Mouse (Mus musculus): ENCODE data around the gene Barhl2. TPM values are rescaled to one million over a fixed set of nuclear protein-coding genes. Genes with fewer than 3 reads are reported as not detected.

Gene Barhl2
- polyA plus RNA-seq, 1 experiment from 2014 or later: not detected

- Histone ChIP-seq H3K36me3 (replicated peaks) (no peaks in the 10 kb centered on the region), H3K9ac (no peak overlapping the region), H3K4me2 (no peak overlapping the region), H3K27me3 (peaks cover 100% of the 10 kb centered on the region), H3K4me1 (replicated peaks) (peaks cover 3% of the 10 kb centered on the region; the same call in 1 of the 2 replicates), H3K4me3 (replicated peaks) (no peak overlapping the region), H3K9me3 (replicated peaks) (no peaks in the 10 kb centered on the region), H3K27ac (replicated peaks) (no peak overlapping the region)
- WGBS (ENCODE audit: insufficient replicate concordance): 1% methylated on average over 4 of the region's 4 CpGs
- no peak for ATAC-seq (ENCODE audit: insufficient read depth)
Observed at GRCm38 (mm10) chr5:106461913-106462312, 3.9 kb upstream of the Barhl2 start.

DNA sequence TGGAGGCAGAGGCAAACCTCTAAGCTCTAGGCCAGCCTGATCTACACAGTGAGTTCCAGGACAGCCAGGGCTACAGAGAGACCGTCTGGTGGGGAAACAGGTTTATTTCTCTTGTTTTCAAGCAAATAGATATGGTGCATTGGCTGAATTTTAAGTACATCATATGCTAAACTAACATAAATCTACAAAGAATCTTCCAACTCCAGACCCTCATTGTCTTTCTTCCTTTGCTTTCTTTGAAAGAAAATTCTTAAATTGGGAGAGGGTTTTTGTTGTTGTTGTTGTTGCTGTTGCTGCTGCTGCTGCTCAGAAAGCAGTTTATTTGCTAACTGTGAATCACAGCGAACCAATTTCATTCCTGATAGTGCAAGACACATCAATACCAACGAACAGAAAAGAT lies 3.5 kb upstream of the Barhl2 start:
- H3K27me3 ChIP-seq: peaks cover 100% of the 10 kb centered on the region
- ATAC-seq (ENCODE audit: insufficient read depth): no peak
- no peaks in the 10 kb centered on the region for H3K36me3 ChIP-seq (replicated peaks)
- no peak overlapping the region for H3K4me2 ChIP-seq
- 10% methylated on average over 3 of the region's 3 CpGs for WGBS (ENCODE audit: insufficient replicate concordance)
- no peak overlapping the region for H3K9ac ChIP-seq
- H3K4me3 ChIP-seq (replicated peaks): no peak overlapping the region
- H3K4me1 ChIP-seq (replicated peaks): peaks cover 3% of the 10 kb centered on the region; the same call in 1 of the 2 replicates
- H3K27ac ChIP-seq (replicated peaks): no peak overlapping the region
- no peaks in the 10 kb centered on the region for H3K9me3 ChIP-seq (replicated peaks)

GRCm38 (mm10) chr5:106460535-106460934 lies 2.6 kb upstream of the Barhl2 start:
- no peaks in the 10 kb centered on the region for H3K36me3 ChIP-seq (replicated peaks)
- H3K4me1 ChIP-seq (replicated peaks): peaks cover 3% of the 10 kb centered on the region; the same call in 1 of the 2 replicates
- no peaks in the 10 kb centered on the region for H3K9me3 ChIP-seq (replicated peaks)
- H3K27me3 ChIP-seq: peaks cover 98% of the 10 kb centered on the region
- H3K4me2 ChIP-seq: no peak overlapping the region
- WGBS (ENCODE audit: insufficient replicate concordance): under 1% methylated on average over 17 of the region's 17 CpGs
- no peak overlapping the region for H3K27ac ChIP-seq (replicated peaks)
- ATAC-seq (ENCODE audit: insufficient read depth): no peak
- no peak overlapping the region for H3K9ac ChIP-seq
- H3K4me3 ChIP-seq (replicated peaks): no peak overlapping the region

DNA sequence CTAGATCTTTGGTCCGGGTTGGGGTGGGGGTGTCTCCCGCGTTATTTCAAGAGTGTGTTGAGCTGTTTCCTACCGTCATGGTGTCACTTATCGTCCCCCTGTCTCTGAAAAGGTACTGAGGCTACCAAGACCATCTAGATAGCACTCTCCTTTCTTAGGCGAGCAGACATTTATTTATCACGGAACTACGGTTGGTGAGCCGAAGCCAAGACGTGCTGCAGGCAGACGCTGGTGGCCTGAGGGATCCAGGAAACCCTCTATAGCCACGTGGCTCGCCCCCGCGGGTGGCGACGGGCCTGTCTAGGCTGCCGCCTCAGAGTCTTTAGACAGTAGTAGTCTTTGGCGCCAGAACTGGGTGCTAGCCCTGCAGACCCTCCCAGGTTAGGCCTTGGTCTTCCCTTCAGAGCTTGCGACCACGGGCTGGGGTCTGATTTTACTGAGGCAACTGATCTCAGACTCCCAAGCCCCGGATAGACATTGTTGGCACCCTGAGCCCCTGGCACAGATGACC lies 2.1 kb upstream of the Barhl2 start:
- Histone ChIP-seq H3K4me2 (no peak overlapping the region), H3K9ac (no peak overlapping the region), H3K9me3 (replicated peaks) (no peaks in the 10 kb centered on the region), H3K4me3 (replicated peaks) (no peak overlapping the region), H3K27me3 (peaks cover 98% of the 10 kb centered on the region), H3K4me1 (replicated peaks) (peaks cover 3% of the 10 kb centered on the region; the same call in 1 of the 2 replicates), H3K36me3 (replicated peaks) (no peaks in the 10 kb centered on the region), H3K27ac (replicated peaks) (no peak overlapping the region)
- no peak for ATAC-seq (ENCODE audit: insufficient read depth)
- under 1% methylated on average over 22 of the region's 22 CpGs for WGBS (ENCODE audit: insufficient replicate concordance)

- Histone ChIP-seq H3K4me3 (replicated peaks) (0 out of 2 replicates have a peak overlapping the region, but pooled peaks have one; percentile 42), H3K4me1 (replicated peaks) (peaks cover 3% of the 10 kb centered on the region; the same call in 1 of the 2 replicates), H3K9me3 (replicated peaks) (no peaks in the 10 kb centered on the region), H3K27me3 (peaks cover 98% of the 10 kb centered on the region), H3K4me2 (no peak overlapping the region), H3K27ac (replicated peaks) (no peak overlapping the region), H3K36me3 (replicated peaks) (no peaks in the 10 kb centered on the region), H3K9ac (no peak overlapping the region)
- no peak for ATAC-seq (ENCODE audit: insufficient read depth)
- 2% methylated on average over 31 of the region's 31 CpGs for WGBS (ENCODE audit: insufficient replicate concordance)
Observed at GRCm38 (mm10) chr5:106459120-106459641, 1.2 kb upstream of the Barhl2 start.

DNA sequence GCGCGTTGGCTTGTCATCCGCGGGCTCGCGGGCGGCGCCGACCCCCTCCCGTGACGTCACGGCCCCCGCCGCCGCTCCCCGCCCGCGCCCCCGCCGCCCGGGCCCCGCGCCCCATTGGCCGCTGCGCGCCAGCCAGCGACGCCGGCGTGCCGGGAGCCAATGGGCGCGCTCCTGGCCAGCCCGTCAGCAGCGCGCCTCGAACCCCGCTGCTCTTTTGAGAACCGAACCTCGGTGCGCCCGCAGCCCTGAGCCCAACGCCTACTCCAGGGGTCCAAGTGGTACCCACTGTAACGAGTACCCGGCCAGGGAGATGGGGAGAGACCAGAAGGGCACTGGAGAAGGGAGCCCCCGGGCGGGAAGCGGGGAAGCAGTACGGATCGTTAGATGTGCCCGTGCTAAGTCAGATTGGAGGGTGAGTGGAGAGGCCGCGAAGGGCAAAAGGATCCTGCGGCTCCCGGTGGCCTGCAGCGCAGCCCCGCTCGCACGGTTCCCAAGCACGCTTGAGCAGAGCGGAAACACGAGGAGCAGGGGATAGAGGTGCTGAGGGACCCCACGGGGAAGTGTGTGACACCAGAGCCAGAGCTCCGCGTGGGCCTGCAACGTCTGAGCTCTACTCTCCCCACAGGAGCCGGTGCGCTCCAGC lies 632 bp upstream of the Barhl2 start:
- Histone ChIP-seq H3K4me2 (peak overlapping the region; percentile 62), H3K27ac (replicated peaks) (no peak overlapping the region), H3K4me1 (replicated peaks) (peaks cover 3% of the 10 kb centered on the region; the same call in 1 of the 2 replicates), H3K36me3 (replicated peaks) (no peaks in the 10 kb centered on the region), H3K27me3 (peaks cover 98% of the 10 kb centered on the region), H3K9ac (no peak overlapping the region), H3K9me3 (replicated peaks) (no peaks in the 10 kb centered on the region), H3K4me3 (replicated peaks) (peak overlapping the region; percentile 42)
- no peak for ATAC-seq (ENCODE audit: insufficient read depth)
- under 1% methylated on average over 60 of the region's 68 CpGs for WGBS (ENCODE audit: insufficient replicate concordance)

GRCm38 (mm10) chr5:106457111-106457925 lies 648 bp downstream of the Barhl2 start:
- H3K9me3 ChIP-seq (replicated peaks): no peaks in the 10 kb centered on the region
- WGBS (ENCODE audit: insufficient replicate concordance): under 1% methylated on average over 63 of the region's 63 CpGs
- no peak overlapping the region for H3K9ac ChIP-seq
- H3K4me1 ChIP-seq (replicated peaks): peaks cover 3% of the 10 kb centered on the region; the same call in 1 of the 2 replicates
- no peak for ATAC-seq (ENCODE audit: insufficient read depth)
- H3K27me3 ChIP-seq: peaks cover 97% of the 10 kb centered on the region
- no peak overlapping the region for H3K4me3 ChIP-seq (replicated peaks)
- no peaks in the 10 kb centered on the region for H3K36me3 ChIP-seq (replicated peaks)
- H3K4me2 ChIP-seq: no peak overlapping the region
- no peak overlapping the region for H3K27ac ChIP-seq (replicated peaks)

DNA sequence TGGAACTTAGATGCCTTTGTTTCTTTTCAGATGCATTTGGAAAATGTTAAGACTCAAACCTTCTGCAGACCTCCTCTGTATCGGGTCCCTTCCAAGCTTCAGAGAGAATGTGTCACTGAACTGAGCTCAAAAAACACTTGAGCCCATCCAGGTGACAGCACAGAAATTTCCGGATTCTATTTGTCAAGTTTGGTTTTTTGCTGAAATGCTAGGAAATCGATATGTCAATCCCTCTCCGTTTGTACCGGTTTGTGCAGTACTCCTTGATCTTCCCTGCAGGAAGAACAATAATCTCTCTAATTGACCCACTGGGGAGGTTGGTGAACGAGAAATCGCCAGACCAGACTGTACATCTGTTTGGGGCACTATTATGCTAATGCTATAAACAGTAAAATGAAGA lies 2.0 kb downstream of the Barhl2 start:
- Histone ChIP-seq H3K4me3 (replicated peaks) (no peak overlapping the region), H3K27me3 (peaks cover 97% of the 10 kb centered on the region), H3K4me1 (replicated peaks) (peaks cover 3% of the 10 kb centered on the region; the same call in 1 of the 2 replicates), H3K36me3 (replicated peaks) (no peaks in the 10 kb centered on the region), H3K9me3 (replicated peaks) (no peaks in the 10 kb centered on the region), H3K27ac (replicated peaks) (no peak overlapping the region), H3K4me2 (no peak overlapping the region), H3K9ac (no peak overlapping the region)
- under 1% methylated on average over 7 of the region's 7 CpGs for WGBS (ENCODE audit: insufficient replicate concordance)
- ATAC-seq (ENCODE audit: insufficient read depth): no peak

DNA sequence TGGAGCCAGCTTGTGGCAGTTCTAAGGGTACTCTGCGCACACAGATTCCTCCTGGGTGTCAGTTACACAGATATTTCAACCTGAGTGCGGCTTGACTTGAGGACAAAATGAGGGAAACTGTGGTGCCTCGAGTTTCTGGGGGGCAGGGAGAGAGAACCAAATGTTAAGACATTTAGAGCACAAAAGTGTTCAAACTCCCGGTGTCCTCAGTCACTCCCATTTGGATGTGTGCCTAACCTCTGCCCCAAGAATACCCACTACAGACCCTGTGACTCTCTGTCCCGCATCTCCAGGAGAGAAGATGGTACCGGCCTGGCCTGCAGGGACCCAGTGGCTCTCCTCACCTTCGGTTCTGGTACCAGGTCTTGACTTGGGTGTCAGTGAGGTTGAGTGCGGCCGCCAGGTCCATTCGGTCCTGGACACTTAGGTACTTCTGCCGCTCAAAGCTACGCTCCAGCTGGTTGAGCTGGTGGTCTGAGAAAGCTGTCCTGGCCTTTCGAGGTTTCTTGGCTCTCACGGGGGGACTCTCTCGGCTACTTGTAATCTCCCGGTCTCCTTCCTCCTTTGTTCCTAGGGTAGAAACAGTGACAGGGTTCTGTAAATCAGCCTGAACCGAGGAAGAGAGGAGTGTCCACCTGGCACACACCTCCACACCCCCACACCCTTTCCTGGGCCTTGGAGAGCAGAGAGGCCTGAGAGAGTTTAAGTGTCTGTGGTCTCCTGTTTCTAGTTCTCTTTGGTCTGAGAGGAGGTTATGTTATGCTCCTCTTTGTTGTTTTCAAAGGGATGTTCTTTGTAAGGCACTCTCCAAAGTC lies 2.7 kb downstream of the Barhl2 start:
- Histone ChIP-seq H3K4me1 (replicated peaks) (peaks cover 3% of the 10 kb centered on the region; the same call in 1 of the 2 replicates), H3K9ac (no peak overlapping the region), H3K4me3 (replicated peaks) (no peak overlapping the region), H3K36me3 (replicated peaks) (no peaks in the 10 kb centered on the region), H3K4me2 (no peak overlapping the region), H3K27ac (replicated peaks) (no peak overlapping the region), H3K9me3 (replicated peaks) (no peaks in the 10 kb centered on the region), H3K27me3 (peaks cover 97% of the 10 kb centered on the region)
- no peak for ATAC-seq (ENCODE audit: insufficient read depth)
- 3% methylated on average over 17 of the region's 17 CpGs for WGBS (ENCODE audit: insufficient replicate concordance)

DNA sequence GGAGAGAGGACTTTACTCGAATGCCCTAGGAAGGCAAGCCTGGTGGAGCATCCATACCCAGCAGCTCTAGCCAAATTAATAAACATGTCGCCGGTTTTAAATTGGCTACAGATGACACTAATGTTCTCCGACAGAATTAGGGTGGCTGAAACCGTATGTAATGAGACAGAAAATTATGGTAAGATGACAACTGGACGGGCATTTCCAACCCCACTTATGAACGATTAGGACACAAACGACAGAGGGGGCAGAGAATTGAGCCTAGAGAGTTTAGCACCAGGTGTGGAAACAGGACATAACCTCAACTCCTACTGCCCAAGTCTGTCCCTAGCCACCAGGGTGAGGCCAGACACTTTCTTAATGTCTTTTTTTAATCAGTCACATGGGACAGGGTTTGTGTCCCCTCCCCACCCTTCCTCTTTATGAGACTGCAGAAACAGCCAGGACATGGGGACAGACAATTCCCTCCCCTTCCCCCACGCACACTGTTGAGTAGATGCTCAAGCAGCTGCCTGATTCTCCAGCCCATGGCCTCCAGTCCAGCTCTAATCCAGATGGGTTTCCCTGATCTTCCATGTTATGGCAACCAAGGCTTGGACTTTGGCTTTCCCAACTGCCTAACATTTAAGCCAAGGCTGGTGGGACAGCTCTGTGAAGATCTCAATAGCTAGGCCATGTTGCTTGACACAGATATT lies 3.4 kb downstream of the Barhl2 start:
- H3K27ac ChIP-seq (replicated peaks): no peak overlapping the region
- H3K4me2 ChIP-seq: no peak overlapping the region
- H3K9ac ChIP-seq: no peak overlapping the region
- H3K36me3 ChIP-seq (replicated peaks): no peaks in the 10 kb centered on the region
- WGBS (ENCODE audit: insufficient replicate concordance): 2% methylated on average over 9 of the region's 9 CpGs
- H3K4me1 ChIP-seq (replicated peaks): peaks cover 3% of the 10 kb centered on the region; the same call in 1 of the 2 replicates
- H3K9me3 ChIP-seq (replicated peaks): no peaks in the 10 kb centered on the region
- no peak for ATAC-seq (ENCODE audit: insufficient read depth)
- no peak overlapping the region for H3K4me3 ChIP-seq (replicated peaks)
- H3K27me3 ChIP-seq: peaks cover 97% of the 10 kb centered on the region
